Mouse (Mus musculus) limb, embryonic 14.5 days (tissue): ENCODE measurements around the gene Slc25a18. TPM values are rescaled to one million over a fixed set of nuclear protein-coding genes. Genes with fewer than 3 reads are reported as not detected.

Experiments
- ATAC-seq: fragments of 200-750 bp; cut with Nextera tagmentation; 2 replicates; pipeline ENCODE4 v1.8.0; 2017; ENCODE audit warnings: low read depth, moderate number of reproducible peaks, moderate TSS enrichment; ENCODE audit not compliant: low FRiP score
- DNase-seq: peaks from one replicate; pipeline ENCODE4 v3.0.0-alpha.2; 2015; ENCODE audit warnings: low spot score
- H3K27ac ChIP-seq: fragments of 300-500 bp; sonication (generic); replicated peaks from 2 replicates; pipeline ENCODE4 v1.5.1; 2014; ENCODE audit warnings: low read depth, mild to moderate bottlenecking, low read length, moderate library complexity, mixed read lengths
- H3K27me3 ChIP-seq: fragments of 300-500 bp; sonication (generic); 2 replicates; pipeline ENCODE4 v1.6.1; 2014; ENCODE audit warnings: low read length, mixed read lengths; ENCODE audit not compliant: control insufficient read depth, insufficient read depth
- H3K36me3 ChIP-seq: fragments of 300-500 bp; sonication (generic); 2 replicates; pipeline ENCODE4 v1.6.1; 2014; ENCODE audit warnings: mild to moderate bottlenecking, low read length, moderate library complexity, mixed read lengths; ENCODE audit not compliant: control insufficient read depth, insufficient read depth
- H3K4me1 ChIP-seq: fragments of 300-500 bp; sonication (generic); 2 replicates; pipeline ENCODE4 v1.6.1; 2014; ENCODE audit warnings: antibody characterized with exemption, low read length, mixed read lengths; ENCODE audit not compliant: control insufficient read depth, insufficient read depth
- H3K4me2 ChIP-seq: fragments of 300-500 bp; sonication (generic); replicated peaks from 2 replicates; pipeline ENCODE4 v1.6.1; 2014; ENCODE audit warnings: low read depth, mild to moderate bottlenecking, low read length, moderate library complexity; ENCODE audit not compliant: severe bottlenecking
- H3K4me3 ChIP-seq: fragments of 300-500 bp; sonication (generic); replicated peaks from 2 replicates; pipeline ENCODE4 v1.5.1; 2014; ENCODE audit warnings: low read length
- H3K9ac ChIP-seq: fragments of 300-500 bp; sonication (generic); 2 replicates; pipeline ENCODE4 v1.6.1; 2014; ENCODE audit warnings: mild to moderate bottlenecking, low read depth, low read length, moderate library complexity; ENCODE audit not compliant: severe bottlenecking
- H3K9me3 ChIP-seq: fragments of 300-500 bp; sonication (generic); 2 replicates; pipeline ENCODE4 v1.6.1; 2016; ENCODE audit warnings: low read length; ENCODE audit not compliant: control insufficient read depth
- POLR2A ChIP-seq: fragments of 200-500 bp; IDR thresholded peaks from 2 replicates; pipeline ENCODE4 v1.8.0; 2012; ENCODE audit warnings: inconsistent platforms, mild to moderate bottlenecking, moderate library complexity, borderline replicate concordance; ENCODE audit not compliant: insufficient read depth, insufficient read length; ENCODE audit errors: extremely low read depth
- WGBS: fragments of 180-500 bp; shearing (Covaris S2); extraction: QIAGEN DNeasy Blood & Tissue Kit; methylation state at CpG from one replicate; pipeline ENCODE4 v1.1.7; 2014; 5-methylcytosine and 5-hydroxymethylcytosine counted together
- microRNA-seq: library from miRNA; unstranded; fragments of <30 nt; microRNA quantifications from one replicate; pipeline ENCODE4, GENCODE M21; 2016
- polyA plus RNA-seq, 2 experiments: library from polyadenylated mRNA; depleted of rRNA in 1 of 2; stranded (reverse) in 1 of 2; unstranded in 1 of 2; fragments of >200 nt; fragmentation: Nextera tagmentation in 1 of 2; extraction: Ambion mirVana in 1 of 2; gene quantifications; 2 replicates each; pipeline versions ENCODE4 v1.2.1 to v1.2.3; 2012 to 2014

Gene Slc25a18
- polyA plus RNA-seq, 2 experiments = 0.64 to 0.96 TPM

DNA sequence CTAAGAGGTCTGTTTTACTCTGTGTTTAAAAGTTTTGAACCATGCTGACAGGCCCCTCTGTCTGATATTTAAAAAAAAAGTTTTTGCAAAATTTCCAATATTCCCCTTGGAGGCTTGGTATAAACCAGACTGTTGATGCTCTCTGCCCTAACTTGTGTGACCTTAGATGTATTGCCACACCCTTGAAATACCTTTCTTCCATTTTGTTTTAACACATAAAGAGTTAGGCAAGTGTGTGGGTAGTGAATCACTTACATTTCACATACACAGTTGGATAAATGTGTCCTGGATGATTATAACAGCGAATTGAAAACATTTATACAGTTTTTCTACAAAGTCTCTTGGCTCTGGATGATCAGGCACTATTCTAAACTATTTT, 63.8 kb downstream of the Slc25a18 start:
- 60% methylated on average over 1 of the region's 1 CpGs for WGBS
- Histone ChIP-seq H3K9me3 (no peaks in the 10 kb centered on the region), H3K4me2 (peak overlapping the region; percentile 54), H3K4me1 (peaks cover 4% of the 10 kb centered on the region), H3K27ac (no peak overlapping the region), H3K36me3 (no peaks in the 10 kb centered on the region), H3K27me3 (no peaks in the 10 kb centered on the region), H3K4me3 (peak overlapping the region; percentile 87), H3K9ac (peak overlapping the region; percentile 97)
- no peak for TF ChIP-seq POLR2A
- ATAC-seq (no peak), DNase-seq (no peak)

DNA sequence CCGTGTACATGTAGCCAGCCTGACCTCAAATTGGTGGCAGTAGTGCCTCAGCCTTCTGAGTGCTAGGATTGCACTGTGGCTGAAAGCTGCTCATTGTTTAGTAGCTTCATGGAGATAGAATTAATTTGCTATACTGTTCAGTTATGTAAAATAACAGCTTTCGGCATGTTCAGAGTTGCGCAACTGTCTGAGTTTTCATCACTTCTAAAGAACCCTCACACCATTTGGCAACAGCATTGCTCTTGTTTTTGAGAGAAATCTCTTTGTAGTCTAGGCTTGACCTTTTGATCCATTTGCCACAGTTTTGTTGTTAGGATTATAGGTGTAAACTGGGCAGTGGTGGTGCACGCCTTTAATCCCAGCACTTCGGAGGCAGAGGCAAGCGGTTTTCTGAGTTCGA, 66.9 kb downstream of the Slc25a18 start:
- Histone ChIP-seq H3K27me3 (no peaks in the 10 kb centered on the region), H3K4me2 (no peak overlapping the region), H3K36me3 (no peaks in the 10 kb centered on the region), H3K27ac (no peak overlapping the region), H3K9me3 (no peaks in the 10 kb centered on the region), H3K9ac (no peak overlapping the region), H3K4me1 (peaks cover 4% of the 10 kb centered on the region), H3K4me3 (no peak overlapping the region)
- ATAC-seq (no peak), DNase-seq (no peak)
- no peak for TF ChIP-seq POLR2A
- 97% methylated on average over 7 of the region's 7 CpGs for WGBS

DNA sequence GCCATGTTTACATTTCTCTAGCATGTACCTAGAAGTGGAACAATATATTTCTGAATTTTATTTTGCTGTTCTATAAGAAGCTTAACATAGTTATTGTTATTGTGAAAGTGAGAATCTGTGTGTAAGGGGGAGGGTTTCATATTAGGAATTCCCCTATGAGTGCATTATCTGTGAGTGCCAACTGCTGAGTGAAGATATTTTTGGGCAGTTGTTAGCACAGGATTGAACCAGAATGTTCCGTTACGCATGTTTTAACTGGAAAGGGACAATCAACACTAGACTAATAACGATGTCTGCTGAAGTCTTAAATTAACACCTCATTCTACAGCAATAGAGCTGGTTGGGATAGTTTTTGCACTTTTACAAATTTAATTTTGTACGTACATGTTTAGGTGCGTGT, 68.4 kb downstream of the Slc25a18 start:
- Histone ChIP-seq H3K9ac (no peak overlapping the region), H3K4me3 (no peak overlapping the region), H3K9me3 (no peaks in the 10 kb centered on the region), H3K27me3 (no peaks in the 10 kb centered on the region), H3K27ac (no peak overlapping the region), H3K4me1 (peaks cover 4% of the 10 kb centered on the region), H3K36me3 (no peaks in the 10 kb centered on the region), H3K4me2 (no peak overlapping the region)
- WGBS = 89% methylated on average over 5 of the region's 5 CpGs
- ATAC-seq = no peak
- DNase-seq = no peak
- TF ChIP-seq POLR2A = no peak

Small RNA genes within 50 kb of the gene (microRNA-seq; reads per million reads assigned to microRNA genes)
- gene Gm25193 = not detected

Other genes starting within 250 kb of the Slc25a18 start
- gene Hdhd5, start 242.3 kb upstream of the Slc25a18 start, polyA plus RNA-seq (2012; rRNA removed) = 25.2 and 30.3 TPM in 2 replicates
- gene Hdhd5, start 242.3 kb upstream of the Slc25a18 start, polyA plus RNA-seq (2014; fragmentation: Nextera tagmentation; extraction: Ambion mirVana) = 10.6 and 12.5 TPM in 2 replicates
- gene Cecr2, start 107.2 kb upstream of the Slc25a18 start, polyA plus RNA-seq (2012; rRNA removed) = 4.8 and 6.1 TPM in 2 replicates
- gene Cecr2, start 107.2 kb upstream of the Slc25a18 start, polyA plus RNA-seq (2014; fragmentation: Nextera tagmentation; extraction: Ambion mirVana) = 3.0 and 4.1 TPM in 2 replicates
- gene Atp6v1e1, start 49.2 kb downstream of the Slc25a18 start, polyA plus RNA-seq (2012; rRNA removed) = 68.8 and 75.7 TPM in 2 replicates
- gene Atp6v1e1, start 49.2 kb downstream of the Slc25a18 start, polyA plus RNA-seq (2014; fragmentation: Nextera tagmentation; extraction: Ambion mirVana) = 114 and 115 TPM in 2 replicates
- gene Bcl2l13, start 62.6 kb downstream of the Slc25a18 start, polyA plus RNA-seq (2012; rRNA removed) = 23.7 and 28.1 TPM in 2 replicates
- gene Bcl2l13, start 62.6 kb downstream of the Slc25a18 start, polyA plus RNA-seq (2014; fragmentation: Nextera tagmentation; extraction: Ambion mirVana) = 27.4 and 29.1 TPM in 2 replicates
- 11.1 TPM in 2 replicates for gene Bid, start 143.3 kb downstream of the Slc25a18 start, polyA plus RNA-seq (2012; rRNA removed)
- 17.0 and 18.2 TPM in 2 replicates for gene Bid, start 143.3 kb downstream of the Slc25a18 start, polyA plus RNA-seq (2014; fragmentation: Nextera tagmentation; extraction: Ambion mirVana)